Mouse (Mus musculus) c-Kit-positive CD71-positive TER-119-positive erythroid progenitor cells, embryonic 14.5 days (primary cell): ENCODE measurements at regions not wholly inside any gene's neighbourhood (a gene's known extent, or its start where the extent isn't known, plus 50 kb on each side); places are given as distances from the start of the nearest gene placed in this dataset.

Source experiments
- DNase-seq: peaks from one replicate; pipeline ENCODE4 v3.0.0-alpha.2; 2013; ENCODE audit warnings: low spot score

DNA sequence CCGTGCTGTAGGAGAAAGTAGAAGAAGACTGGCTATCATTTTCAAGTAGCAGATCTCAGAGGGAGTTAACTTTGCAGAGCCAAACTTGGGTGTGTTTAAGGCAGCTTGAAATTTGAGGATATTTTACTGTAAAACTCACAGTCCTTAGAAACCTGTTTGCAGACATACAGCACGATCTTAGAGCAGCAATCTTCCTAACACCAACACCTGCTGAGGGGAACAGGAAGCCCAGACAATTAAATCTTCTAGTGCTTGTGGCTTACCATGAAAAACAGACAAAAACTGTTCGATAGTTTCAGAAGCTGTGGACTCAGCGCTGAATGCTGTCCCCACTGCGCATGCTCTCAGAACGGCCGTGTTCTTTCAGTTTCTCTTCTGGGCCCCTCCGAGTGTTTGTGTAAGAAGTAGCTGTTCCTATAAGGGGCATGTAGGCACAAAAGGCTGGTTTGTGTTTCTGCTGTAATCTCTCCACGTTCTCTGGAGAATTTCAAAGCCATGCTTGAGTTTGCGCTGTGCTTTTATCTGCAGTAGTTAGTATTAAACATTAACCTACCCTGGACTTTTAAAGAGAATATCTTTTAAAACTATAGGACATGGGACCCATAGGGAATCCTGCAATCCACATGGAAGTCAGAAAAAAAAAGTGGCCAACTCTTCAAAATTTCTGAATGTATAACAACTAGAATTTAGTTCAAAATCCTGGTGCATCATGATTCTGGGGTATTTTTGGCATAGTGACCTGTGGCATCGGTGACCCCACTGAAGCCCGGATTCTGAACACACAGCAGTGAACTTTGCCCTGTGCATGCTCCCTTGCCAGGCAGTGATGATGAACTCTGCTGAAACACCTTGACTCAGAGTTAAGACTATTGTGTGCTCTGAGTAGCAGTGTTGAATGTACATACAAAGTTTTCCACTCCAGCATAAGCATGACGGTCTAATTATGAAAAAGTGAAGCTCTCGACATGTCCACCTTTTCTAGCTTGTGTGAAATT is 584.4 kb downstream of the Etnk1 start:
- peak; percentile 9 for DNase-seq

DNA sequence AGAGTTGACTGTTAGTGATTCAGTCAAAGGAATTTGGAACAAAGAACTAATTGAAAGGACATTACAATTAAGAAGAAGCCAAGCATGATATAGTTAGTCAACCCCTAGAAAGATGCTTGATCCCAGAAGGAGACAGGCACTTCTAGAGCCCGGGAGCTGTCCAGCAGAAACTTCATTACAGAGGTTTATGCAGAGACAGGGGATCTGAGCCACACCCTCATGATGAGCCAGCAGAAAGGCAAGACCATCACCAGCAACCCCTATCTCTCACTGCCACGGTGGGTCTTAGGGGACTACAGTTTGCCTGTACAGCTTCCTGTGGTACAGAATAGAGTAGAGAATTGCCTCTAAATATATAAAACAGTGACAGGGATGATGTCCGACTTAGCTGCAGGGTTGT is 590.4 kb downstream of the Etnk1 start:
- no peak for DNase-seq

- DNase-seq: no peak
Observed at GRCm38 (mm10) chr6:143768115-143768514, 601.1 kb downstream of the Etnk1 start.
